Mouse (Mus musculus) urinary bladder, postnatal 25 days (tissue): ENCODE data around the gene Olfr143.

ENCODE experiments used
- DNase-seq: peaks from one replicate; pipeline ENCODE4 v3.0.0; 2022; ENCODE audit warnings: low spot score

Gene Olfr143

DNA sequence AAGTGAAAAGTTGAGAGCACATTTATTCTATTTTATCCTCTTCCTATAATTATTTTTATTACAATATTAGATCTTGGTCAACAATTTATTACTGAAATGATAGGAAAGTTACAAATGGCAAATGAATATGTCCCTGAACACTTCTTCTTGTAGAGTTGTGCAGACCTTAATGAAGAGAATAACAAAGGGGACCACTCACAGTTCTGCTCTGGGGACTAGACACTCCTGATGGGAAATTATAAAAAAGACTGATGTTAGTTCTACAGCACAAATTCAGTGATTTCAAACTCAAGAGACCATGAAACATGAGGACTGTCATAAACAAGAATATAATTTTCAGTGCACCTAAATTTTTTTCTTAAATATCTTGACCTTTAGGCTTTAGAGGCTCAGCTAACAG is at the start of gene Olfr143:
Gene Olfr143, plus strand, starts transcription at position 301 of the 400 bp plus-strand sequence.
- no peak for DNase-seq

DNA sequence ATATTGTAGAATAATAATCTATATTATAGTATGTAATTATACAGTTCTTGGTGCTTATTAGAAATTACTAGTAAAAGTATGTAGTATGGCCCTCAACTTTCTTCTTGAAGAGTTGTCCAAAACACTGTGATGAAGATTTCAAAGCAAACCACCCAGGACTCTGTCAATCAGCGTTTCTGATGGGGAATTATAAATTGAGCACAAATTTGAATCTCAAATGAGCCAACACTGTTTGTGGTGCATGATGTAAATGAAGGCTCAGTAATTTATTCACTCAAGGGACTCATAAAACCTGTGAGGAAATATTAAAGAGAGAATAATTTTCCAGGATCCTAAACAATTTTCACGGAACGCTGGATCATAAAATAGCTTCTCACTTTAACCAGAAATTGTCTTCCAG is 44.5 kb upstream of the Olfr143 start, which contains the start of gene Olfr893:
Gene Olfr893, plus strand, starts transcription at position 301 of the 400 bp plus-strand sequence.
- no peak for DNase-seq

GRCm38 (mm10) chr9:38217755-38218154 is 34.8 kb upstream of the Olfr143 start, which contains the start of gene Olfr894:
TSS of gene Olfr894 (plus strand) at chr9:38218055.
- DNase-seq: no peak

DNA sequence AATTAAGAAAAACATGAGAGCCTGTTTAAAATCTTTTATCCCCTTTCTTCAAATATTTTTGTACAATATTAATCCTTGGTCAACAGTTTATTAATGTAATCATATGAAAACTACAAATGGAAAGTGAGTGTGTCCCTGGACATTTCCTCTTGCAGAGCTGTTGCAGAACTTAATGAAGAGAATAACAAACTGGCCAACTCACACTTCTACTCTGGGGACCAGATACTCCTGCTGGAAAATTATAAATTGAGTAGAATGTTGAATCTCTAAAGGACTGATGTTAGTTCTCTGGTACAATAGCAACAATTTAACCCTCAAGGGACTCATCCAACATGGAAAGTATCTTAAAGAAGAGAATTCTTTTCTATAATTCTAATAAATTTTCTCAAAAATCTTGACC is 15.0 kb downstream of the Olfr143 start, which contains the start of gene Olfr895:
Gene Olfr895, plus strand, starts transcription at position 301 of the 400 bp plus-strand sequence.
- DNase-seq: no peak

- no peak for DNase-seq
Observed at GRCm38 (mm10) chr9:38290807-38291206, 38.2 kb downstream of the Olfr143 start, which contains the start of gene Olfr896-ps1. TSS of gene Olfr896-ps1 (plus strand) at chr9:38291107.
